ENCODE assay signal across 19 mouse cellular contexts in the genomic region with DNA sequence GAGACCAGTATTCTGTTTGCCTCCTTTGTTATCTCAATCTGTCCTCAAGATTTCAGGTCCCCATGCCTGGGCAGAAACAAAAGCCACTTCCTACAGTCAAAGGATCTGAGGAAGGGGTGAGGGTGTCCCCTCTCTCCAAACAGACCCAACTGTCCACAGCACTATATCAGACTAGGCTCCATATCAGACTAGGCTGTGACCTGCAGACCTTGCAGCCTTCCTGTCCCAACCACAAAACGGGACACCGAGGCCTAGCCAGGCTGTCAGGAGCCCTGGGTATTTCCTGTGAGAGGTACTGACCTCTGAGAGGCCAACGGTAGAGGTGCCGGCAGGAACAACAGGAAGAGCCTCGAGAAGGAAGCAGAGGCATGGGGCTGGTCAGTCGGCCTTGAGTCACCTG. TPM values are rescaled to one million over a fixed set of nuclear protein-coding genes. Genes with fewer than 3 reads are reported as not detected.
DNase-seq lines count a peak whose midpoint lies in the region; ATAC-seq lines count a peak whose summit lies in the region.
"Had no signal": no experiment of that assay in that cellular context is flagged by ENCODE, and none has a peak within 500 bp of the region (broad histone marks: within the 10 kb centered on the region; RNA-seq: fewer than 3 reads in every experiment).

No protein-coding gene starts in this region.

- ATAC-seq in forebrain, embryonic 14.5 days: no peak
- ATAC-seq in forebrain, embryonic 13.5 days: no peak
- ATAC-seq in hematopoietic stem cell, adult 5-6 weeks (replicated peaks in 1 of 2; ENCODE audit: insufficient read depth in 1 of 2, low FRiP score in 2 of 2, low TSS enrichment in 1 of 2, low read depth in 1 of 2, poor library complexity in 2 of 2, severe bottlenecking in 2 of 2): peak; percentile 46 to 51
- ATAC-seq in megakaryocyte progenitor cell, adult 5-6 weeks (replicated peaks; ENCODE audit: poor library complexity): peak; percentile 36
- no peak for ATAC-seq in cerebellum, adult (ENCODE audit: insufficient number of reproducible peaks, low FRiP score, low TSS enrichment)

- no peaks in the 10 kb centered on the region for H3K36me3 ChIP-seq in forebrain, embryonic 14.5 days (ENCODE audit: control insufficient read depth, insufficient read depth, low read length)
- no peaks in the 10 kb centered on the region for H3K36me3 ChIP-seq in forebrain, embryonic 13.5 days (ENCODE audit: poor library complexity, severe bottlenecking)
- H3K36me3 ChIP-seq: embryonic facial prominence, embryonic 10.5 days; limb, embryonic 10.5 days; neural tube, embryonic 12.5 days; stomach, embryonic 15.5 days had no signal

- H3K4me2 ChIP-seq in forebrain, embryonic 14.5 days (ENCODE audit: low read length): no peak overlapping the region
- no peak overlapping the region for H3K4me2 ChIP-seq in forebrain, embryonic 13.5 days
- H3K4me2 ChIP-seq: stomach, embryonic 15.5 days had no signal

- WGBS in forebrain, embryonic 14.5 days: 82% methylated on average over 6 of the region's 6 CpGs
- 73% methylated on average over 6 of the region's 6 CpGs for WGBS in forebrain, embryonic 13.5 days

- peaks cover 9% of the 10 kb centered on the region for H3K4me1 ChIP-seq in forebrain, embryonic 14.5 days (ENCODE audit: control insufficient read depth, insufficient read depth, low read length)
- H3K4me1 ChIP-seq in forebrain, embryonic 13.5 days: peaks cover 34% of the 10 kb centered on the region

- no peaks in the 10 kb centered on the region; the same call in 1 of the 2 replicates for H3K27me3 ChIP-seq in forebrain, embryonic 14.5 days (replicated peaks; ENCODE audit: control insufficient read depth, insufficient read depth, low read length)
- peaks cover 25% of the 10 kb centered on the region for H3K27me3 ChIP-seq in forebrain, embryonic 13.5 days

- no peak overlapping the region for H3K4me3 ChIP-seq in forebrain, embryonic 14.5 days (ENCODE audit: low read depth, low read length)
- no peak overlapping the region for H3K4me3 ChIP-seq in forebrain, embryonic 13.5 days
- H3K4me3 ChIP-seq: embryonic facial prominence, embryonic 10.5 days; erythroblast, embryonic 14.5 days; limb, embryonic 10.5 days; neural tube, embryonic 12.5 days; stomach, embryonic 15.5 days had no signal

- 0 out of 2 replicates have a peak overlapping the region, but pooled peaks have one; percentile 44 for H3K27ac ChIP-seq in forebrain, embryonic 14.5 days (ENCODE audit: low read depth, low read length)
- no peak overlapping the region for H3K27ac ChIP-seq in forebrain, embryonic 13.5 days
- H3K27ac ChIP-seq: embryonic facial prominence, embryonic 10.5 days; limb, embryonic 10.5 days; neural tube, embryonic 12.5 days; stomach, embryonic 15.5 days had no signal

- H3K9me3 ChIP-seq in forebrain, embryonic 14.5 days (replicated peaks; ENCODE audit: control insufficient read depth, low read length): no peaks in the 10 kb centered on the region
- H3K9me3 ChIP-seq in forebrain, embryonic 13.5 days (replicated peaks): no peaks in the 10 kb centered on the region
- H3K9me3 ChIP-seq: embryonic facial prominence, embryonic 10.5 days; limb, embryonic 10.5 days; neural tube, embryonic 12.5 days; stomach, embryonic 15.5 days had no signal

- no peak overlapping the region for H3K9ac ChIP-seq in forebrain, embryonic 14.5 days (ENCODE audit: low read length)
- no peak overlapping the region for H3K9ac ChIP-seq in forebrain, embryonic 13.5 days
- H3K9ac ChIP-seq: neural tube, embryonic 12.5 days; stomach, embryonic 15.5 days had no signal

- DNase-seq in forebrain, embryonic 14.5 days (ENCODE audit: low spot score): no peak
- DNase-seq in kidney, postnatal 14 days: peak; percentile 21
- no peak for DNase-seq in kidney, adult 8-10 months
- no peak for DNase-seq in thymus, postnatal 0 days (ENCODE audit: low spot score)
- DNase-seq: cerebellum, postnatal 25 days; heart, postnatal 4 days; kidney, adult 9 months; lung, adult 18-20 months; thymus, postnatal 36 days had no signal

RNA-seq across cellular contexts. Expression of a gene that starts 5.2 kb away (rescaled TPM):
- 4.6 and 5.8 TPM in 2 replicates for polyA plus RNA-seq in forebrain, embryonic 14.5 days (2014; fragmentation: Nextera tagmentation; extraction: Ambion mirVana)
- polyA plus RNA-seq in forebrain, embryonic 13.5 days (2015; fragmentation: Nextera tagmentation; extraction: Ambion mirVana): 3.5 and 3.6 TPM in 2 replicates
- total RNA-seq in hematopoietic stem cell, adult 5-6 weeks (2017): 87.2 and 89.3 TPM in 2 replicates
- 18.0 and 25.8 TPM in 2 replicates for total RNA-seq in megakaryocyte progenitor cell, adult 5-6 weeks (2015)
- total RNA-seq in megakaryocyte progenitor cell, adult 5-6 weeks (2017): 8.8 and 13.0 TPM in 2 replicates
- 1.4 and 1.5 TPM in 2 replicates for polyA plus RNA-seq in thymus, postnatal 0 days (2015; fragmentation: Nextera tagmentation; extraction: Ambion mirVana)

RNA-seq across cellular contexts. Expression of a gene that starts 43.4 kb away (rescaled TPM):
- polyA plus RNA-seq in forebrain, embryonic 14.5 days (2014; fragmentation: Nextera tagmentation; extraction: Ambion mirVana): 80.5 and 82.1 TPM in 2 replicates
- polyA plus RNA-seq in forebrain, embryonic 13.5 days (2015; fragmentation: Nextera tagmentation; extraction: Ambion mirVana): 111 and 122 TPM in 2 replicates
- total RNA-seq in hematopoietic stem cell, adult 5-6 weeks (2017): 145 and 148 TPM in 2 replicates
- total RNA-seq in megakaryocyte progenitor cell, adult 5-6 weeks (2015): 255 and 264 TPM in 2 replicates
- total RNA-seq in megakaryocyte progenitor cell, adult 5-6 weeks (2017): 148 and 164 TPM in 2 replicates
- 124 and 128 TPM in 2 replicates for polyA plus RNA-seq in thymus, postnatal 0 days (2015; fragmentation: Nextera tagmentation; extraction: Ambion mirVana)

RNA-seq across cellular contexts. Expression of a gene that starts 49.2 kb away (rescaled TPM):
- not detected in 2 replicates for polyA plus RNA-seq in forebrain, embryonic 14.5 days (2014; fragmentation: Nextera tagmentation; extraction: Ambion mirVana)
- not detected in 2 replicates for polyA plus RNA-seq in forebrain, embryonic 13.5 days (2015; fragmentation: Nextera tagmentation; extraction: Ambion mirVana)
- not detected in 2 replicates for total RNA-seq in hematopoietic stem cell, adult 5-6 weeks (2017)
- total RNA-seq in megakaryocyte progenitor cell, adult 5-6 weeks (2015): not detected in 2 replicates
- not detected in 2 replicates for total RNA-seq in megakaryocyte progenitor cell, adult 5-6 weeks (2017)
- 1.0 and 1.1 TPM in 2 replicates for polyA plus RNA-seq in thymus, postnatal 0 days (2015; fragmentation: Nextera tagmentation; extraction: Ambion mirVana)
- total RNA-seq: heart, postnatal 4 days; megakaryocyte-erythroid progenitor cell, adult 5-6 weeks had no signal
- polyA plus RNA-seq: erythroblast, embryonic 14.5 days; neural tube, embryonic 12.5 days had no signal

Comparison
In these comparisons a context has a peak if more than half of its experiments do, and no peak if none do; other contexts are left out.
1. ATAC-seq: peak in hematopoietic stem cell, adult 5-6 weeks (2 of 2) and megakaryocyte progenitor cell, adult 5-6 weeks (single experiment); none in forebrain, embryonic 14.5 days (single experiment), forebrain, embryonic 13.5 days (single experiment) and cerebellum, adult (single experiment).